Mouse (Mus musculus) ES-Bruce4 (cell line): ENCODE measurements around the gene Dock9. TPM values are rescaled to one million over a fixed set of nuclear protein-coding genes. Genes with fewer than 3 reads are reported as not detected.

Experiments
- H3K27ac ChIP-seq: 2 replicates; pipeline ENCODE4 v1.5.1; 2012; ENCODE audit warnings: low read length, inconsistent platforms; ENCODE audit not compliant: insufficient read depth
- H3K27me3 ChIP-seq: 2 replicates; pipeline ENCODE4 v1.6.1; 2012; ENCODE audit warnings: mild to moderate bottlenecking, low read length, inconsistent platforms; ENCODE audit not compliant: control insufficient read depth, poor library complexity, insufficient read depth, severe bottlenecking
- H3K36me3 ChIP-seq: 2 replicates; pipeline ENCODE4 v1.6.1; 2012; ENCODE audit warnings: inconsistent platforms, mild to moderate bottlenecking, low read length, moderate library complexity; ENCODE audit not compliant: control insufficient read depth, poor library complexity, insufficient read depth, severe bottlenecking
- H3K4me1 ChIP-seq: one replicate; pipeline ENCODE4 v1.8.1; 2011; ENCODE audit warnings: low read length; ENCODE audit not compliant: control insufficient read depth, insufficient read depth
- H3K4me3 ChIP-seq: 2 replicates; pipeline ENCODE4 v1.5.1; 2011; ENCODE audit warnings: low read depth, mild to moderate bottlenecking, low read length
- H3K9ac ChIP-seq: 2 replicates; pipeline ENCODE4 v1.6.1; 2012; ENCODE audit warnings: low read depth, mild to moderate bottlenecking, inconsistent platforms; ENCODE audit not compliant: poor library complexity, severe bottlenecking
- H3K9me3 ChIP-seq: replicated peaks from 2 replicates; pipeline ENCODE4 v1.6.1; 2012; ENCODE audit warnings: mild to moderate bottlenecking, low read length, inconsistent platforms; ENCODE audit not compliant: control insufficient read depth, poor library complexity, insufficient read depth, severe bottlenecking
- CTCF ChIP-seq: IDR thresholded peaks from one replicate; pipeline ENCODE4 v1.8.1; 2011; ENCODE audit warnings: low read depth, low read length
- EP300 ChIP-seq: IDR thresholded peaks from 2 replicates; pipeline ENCODE4 v1.6.1; 2011; ENCODE audit warnings: low read depth, low read length; ENCODE audit not compliant: insufficient read depth
- POLR2A ChIP-seq: IDR thresholded peaks from one replicate; pipeline ENCODE4 v1.8.1; 2011; ENCODE audit warnings: low read length; ENCODE audit not compliant: insufficient read depth
- polyA plus RNA-seq: library from polyadenylated mRNA; stranded (reverse); fragments of >200 nt; gene quantifications from 2 replicates; pipeline ENCODE4 v1.2.4, GENCODE M21; 2011; ENCODE audit warnings: low read depth; ENCODE audit not compliant: missing spikeins, insufficient read depth, insufficient read length

Gene Dock9
- polyA plus RNA-seq, 1 experiment = 21.0 TPM

GRCm38 (mm10) chr14:121617645-121618390 is 179.8 kb downstream of the Dock9 start:
- H3K9me3 ChIP-seq = no peaks in the 10 kb centered on the region
- TF ChIP-seq CTCF (no peak), POLR2A (no peak), EP300 (no peak)
- H3K27me3 ChIP-seq = no peaks in the 10 kb centered on the region
- no peaks in the 10 kb centered on the region for H3K36me3 ChIP-seq
- H3K4me1 ChIP-seq = no peaks in the 10 kb centered on the region
- no peak overlapping the region for H3K4me3 ChIP-seq
- no peak overlapping the region for H3K27ac ChIP-seq
- H3K9ac ChIP-seq = no peak overlapping the region

DNA sequence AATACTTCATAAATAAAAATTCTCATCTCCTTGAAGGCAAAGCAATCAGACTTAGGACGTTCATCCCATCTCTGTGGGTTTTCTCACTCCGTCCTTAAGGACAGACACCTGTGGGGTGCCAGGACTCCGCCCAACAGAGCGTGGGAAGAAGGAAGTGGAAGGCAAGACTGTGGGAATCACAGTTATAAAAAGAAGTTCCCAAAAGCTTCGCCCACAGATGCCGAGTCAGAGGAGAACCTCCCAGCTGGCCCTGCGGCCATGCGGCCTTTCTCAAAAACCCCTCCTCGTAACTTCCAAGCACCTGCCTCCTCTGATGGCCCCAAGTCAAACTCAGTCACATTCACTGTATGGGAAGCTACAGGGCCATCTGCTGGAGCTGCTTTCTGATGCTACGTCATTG is 182.2 kb downstream of the Dock9 start:
- no peaks in the 10 kb centered on the region for H3K9me3 ChIP-seq
- no peaks in the 10 kb centered on the region for H3K27me3 ChIP-seq
- no peak overlapping the region for H3K4me3 ChIP-seq
- TF ChIP-seq POLR2A (no peak), CTCF (no peak), EP300 (no peak)
- H3K36me3 ChIP-seq = no peaks in the 10 kb centered on the region
- no peak overlapping the region for H3K27ac ChIP-seq
- H3K4me1 ChIP-seq = no peaks in the 10 kb centered on the region
- H3K9ac ChIP-seq = no peak overlapping the region

DNA sequence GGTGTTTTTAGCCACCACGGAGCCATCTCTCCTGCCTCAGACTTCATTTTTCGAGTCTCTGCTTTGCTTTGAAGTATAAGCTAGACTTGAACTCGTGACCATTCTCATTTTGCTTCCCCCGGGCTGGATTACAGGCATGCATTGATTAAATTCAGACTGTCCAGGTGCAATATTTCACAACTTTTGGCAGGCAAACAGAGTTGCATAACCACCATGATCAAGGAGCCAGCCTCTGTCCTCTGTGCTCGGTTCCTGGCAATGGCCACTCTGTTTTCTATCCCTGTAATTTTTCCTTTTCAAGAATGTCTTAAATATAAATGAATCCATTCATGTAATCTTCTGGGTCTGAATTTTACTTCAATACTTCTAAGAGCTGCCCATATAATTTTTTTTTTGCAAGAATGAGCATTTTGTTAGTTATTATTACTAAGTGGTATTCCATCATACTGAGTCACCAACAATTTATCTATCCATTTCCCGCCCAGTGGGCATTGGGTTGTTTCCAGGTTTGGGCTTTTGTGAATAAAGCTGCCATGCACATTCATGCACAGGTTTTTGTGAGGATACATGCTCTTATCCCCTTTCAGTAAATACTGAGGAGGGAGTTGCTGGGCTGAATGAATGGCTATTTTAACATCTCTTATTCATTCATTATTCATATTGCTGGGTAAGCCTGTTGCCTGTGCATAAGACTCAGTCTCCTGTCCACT is 183.0 kb downstream of the Dock9 start:
- Histone ChIP-seq H3K9me3 (no peaks in the 10 kb centered on the region), H3K4me3 (no peak overlapping the region), H3K9ac (no peak overlapping the region), H3K36me3 (no peaks in the 10 kb centered on the region), H3K27ac (no peak overlapping the region), H3K4me1 (no peaks in the 10 kb centered on the region), H3K27me3 (no peaks in the 10 kb centered on the region)
- TF ChIP-seq CTCF = no peak
- no peak for TF ChIP-seq EP300
- no peak for TF ChIP-seq POLR2A

- H3K4me3 ChIP-seq = no peak overlapping the region
- TF ChIP-seq POLR2A (no peak), CTCF (no peak), EP300 (no peak)
- no peaks in the 10 kb centered on the region for H3K27me3 ChIP-seq
- H3K4me1 ChIP-seq = no peaks in the 10 kb centered on the region
- no peaks in the 10 kb centered on the region for H3K36me3 ChIP-seq
- H3K27ac ChIP-seq = no peak overlapping the region
- H3K9ac ChIP-seq = no peak overlapping the region
- H3K9me3 ChIP-seq = no peaks in the 10 kb centered on the region
Measured at GRCm38 (mm10) chr14:121613490-121613889, 184.1 kb downstream of the Dock9 start.

DNA sequence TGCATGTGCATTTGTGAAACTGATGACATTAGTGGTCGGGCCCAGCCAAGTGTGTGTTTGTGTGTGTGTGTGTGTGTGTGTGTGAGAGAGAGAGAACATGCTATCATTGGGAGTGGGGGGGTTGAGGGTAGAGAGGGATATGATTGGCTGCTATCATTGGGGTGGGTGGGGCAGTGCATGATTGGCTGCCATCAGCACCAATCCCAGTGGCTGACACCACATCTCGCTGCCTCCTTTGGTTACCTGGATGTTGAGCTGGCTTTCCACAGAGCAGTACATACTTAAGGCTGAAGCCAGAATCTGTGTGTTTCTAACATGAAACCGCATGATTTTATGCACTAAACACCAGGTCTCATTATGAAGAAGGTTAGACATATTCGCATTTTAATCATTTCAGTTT is 184.7 kb downstream of the Dock9 start:
- no peak for TF ChIP-seq EP300
- no peak for TF ChIP-seq CTCF
- TF ChIP-seq POLR2A = no peak
- H3K36me3 ChIP-seq = no peaks in the 10 kb centered on the region
- H3K27me3 ChIP-seq = no peaks in the 10 kb centered on the region
- no peaks in the 10 kb centered on the region for H3K4me1 ChIP-seq
- H3K4me3 ChIP-seq = no peak overlapping the region
- no peak overlapping the region for H3K27ac ChIP-seq
- H3K9me3 ChIP-seq = no peaks in the 10 kb centered on the region
- H3K9ac ChIP-seq = no peak overlapping the region

- peaks cover 1% of the 10 kb centered on the region for H3K4me1 ChIP-seq
- no peak overlapping the region for H3K27ac ChIP-seq
- H3K27me3 ChIP-seq = no peaks in the 10 kb centered on the region
- H3K9ac ChIP-seq = no peak overlapping the region
- no peaks in the 10 kb centered on the region for H3K36me3 ChIP-seq
- TF ChIP-seq CTCF (no peak), EP300 (no peak), POLR2A (no peak)
- no peak overlapping the region for H3K4me3 ChIP-seq
- no peaks in the 10 kb centered on the region for H3K9me3 ChIP-seq
Measured at GRCm38 (mm10) chr14:121611533-121611932, 186.1 kb downstream of the Dock9 start.
